24 mouse cellular contexts compared by ENCODE assay signal in genomic region chr6:31204434-31204833, GRCm38 (mm10).
DNase-seq lines count a peak whose midpoint lies in the region; ATAC-seq and TF ChIP-seq lines count a peak whose summit lies in the region.
"Had no signal": no experiment of that assay in that cellular context is flagged by ENCODE, and none has a peak within 500 bp of the region (broad histone marks: within the 10 kb centered on the region; RNA-seq: fewer than 3 reads in every experiment).

No protein-coding gene starts in this region.

- peaks cover 39% of the 10 kb centered on the region for H3K4me1 ChIP-seq in liver, adult 2 months (ENCODE audit: control insufficient read depth, insufficient read depth, low read length)
- H3K4me1 ChIP-seq in liver, embryonic 11.5 days (replicated peaks; ENCODE audit: control insufficient read depth, insufficient read depth, low read length): no peaks in the 10 kb centered on the region
- peaks cover 20% of the 10 kb centered on the region for H3K4me1 ChIP-seq in cerebellum, adult 2 months (ENCODE audit: control insufficient read depth, insufficient read depth, low read length)
- H3K4me1 ChIP-seq: embryonic facial prominence, embryonic 12.5 days; embryonic facial prominence, embryonic 15.5 days; forebrain, embryonic 12.5 days; forebrain, embryonic 15.5 days; heart, embryonic 10.5 days; heart, embryonic 13.5 days; hindbrain, embryonic 12.5 days; hindbrain, embryonic 15.5 days had no signal

- TF ChIP-seq POLR2A in liver, adult 2 months (IDR thresholded peaks at IDR 0.05; ENCODE audit: extremely low read depth, insufficient read depth, low read length): no peak
- TF ChIP-seq POLR2A in cerebellum, adult 2 months (IDR thresholded peaks at IDR 0.05; ENCODE audit: borderline replicate concordance, insufficient read depth, low read length): no peak

- DNase-seq in heart, adult 11 months: peak; percentile 64
- DNase-seq in heart, postnatal 10 days: no peak
- no peak for DNase-seq in liver, adult 2 months (ENCODE audit: extremely low read depth, low read depth, low spot score)
- no peak for DNase-seq in liver, embryonic 11.5 days (ENCODE audit: low spot score)
- peak; percentile 21 for DNase-seq in splenic B cell, adult 2 months (ENCODE audit: low read depth, low spot score)
- DNase-seq in cerebellum, adult 2 months: no peak
- DNase-seq: adrenal gland, postnatal 10 days; adrenal gland, postnatal 36 days; cerebellum, adult 18-20 months; cerebellum, adult 9-11 months; cerebellum, postnatal 25 days; gastrocnemius, postnatal 14 days; heart, adult 2 months had no signal

- ATAC-seq in liver, embryonic 11.5 days (replicated peaks; ENCODE audit: low FRiP score): no peak
- ATAC-seq: forebrain, embryonic 15.5 days; Patski had no signal

- no peaks in the 10 kb centered on the region for H3K27me3 ChIP-seq in liver, adult 2 months (ENCODE audit: control insufficient read depth, insufficient read depth, low read length)
- no peaks in the 10 kb centered on the region for H3K27me3 ChIP-seq in liver, embryonic 11.5 days (replicated peaks; ENCODE audit: control insufficient read depth, insufficient read depth, low read length)
- H3K27me3 ChIP-seq in splenic B cell, adult 2 months (ENCODE audit: control insufficient read depth, insufficient read depth, low read length, poor library complexity, severe bottlenecking): no peaks in the 10 kb centered on the region
- no peaks in the 10 kb centered on the region for H3K27me3 ChIP-seq in cerebellum, adult 2 months (ENCODE audit: control insufficient read depth, insufficient read depth, low read length)
- H3K27me3 ChIP-seq: CH12.LX; embryonic facial prominence, embryonic 12.5 days; embryonic facial prominence, embryonic 15.5 days; forebrain, embryonic 12.5 days; forebrain, embryonic 15.5 days; heart, embryonic 13.5 days; hindbrain, embryonic 12.5 days; hindbrain, embryonic 15.5 days; Patski had no signal

- no peak for TF ChIP-seq CTCF in liver, adult 2 months (IDR thresholded peaks at IDR 0.05; ENCODE audit: low read depth, low read length)
- no peak for TF ChIP-seq CTCF in cerebellum, adult 2 months (IDR thresholded peaks at IDR 0.05; ENCODE audit: borderline replicate concordance, insufficient read depth, low read depth, low read length)

- peaks cover 37% of the 10 kb centered on the region for H3K79me2 ChIP-seq in liver, adult 2 months (ENCODE audit: control insufficient read depth, insufficient read depth, low read length)

- no peak overlapping the region for H3K4me3 ChIP-seq in liver, adult 2 months (ENCODE audit: insufficient read depth, low read depth, low read length)
- no peak overlapping the region for H3K4me3 ChIP-seq in liver, embryonic 11.5 days (ENCODE audit: low read depth, low read length)
- no peak overlapping the region for H3K4me3 ChIP-seq in cerebellum, adult 2 months (replicated peaks; ENCODE audit: insufficient read depth, low read depth, low read length)
- H3K4me3 ChIP-seq: embryonic facial prominence, embryonic 12.5 days; embryonic facial prominence, embryonic 15.5 days; forebrain, embryonic 12.5 days; forebrain, embryonic 15.5 days; heart, adult 2 months; heart, embryonic 10.5 days; heart, embryonic 13.5 days; hindbrain, embryonic 12.5 days; hindbrain, embryonic 15.5 days had no signal

- H3K4me2 ChIP-seq in liver, embryonic 11.5 days: no peak overlapping the region
- H3K4me2 ChIP-seq: embryonic facial prominence, embryonic 12.5 days; embryonic facial prominence, embryonic 15.5 days; forebrain, embryonic 12.5 days; forebrain, embryonic 15.5 days; heart, embryonic 13.5 days; hindbrain, embryonic 12.5 days; hindbrain, embryonic 15.5 days had no signal

- peaks cover 11% of the 10 kb centered on the region for H3K36me3 ChIP-seq in liver, adult 2 months (ENCODE audit: control insufficient read depth, insufficient read depth, low read length)
- H3K36me3 ChIP-seq in liver, embryonic 11.5 days (ENCODE audit: control insufficient read depth, insufficient read depth, low read length): no peaks in the 10 kb centered on the region
- no peaks in the 10 kb centered on the region for H3K36me3 ChIP-seq in splenic B cell, adult 2 months (ENCODE audit: control insufficient read depth, insufficient read depth, low read length, poor library complexity, severe bottlenecking)
- H3K36me3 ChIP-seq: embryonic facial prominence, embryonic 12.5 days; embryonic facial prominence, embryonic 15.5 days; forebrain, embryonic 12.5 days; forebrain, embryonic 15.5 days; G1E; heart, embryonic 10.5 days; heart, embryonic 13.5 days; hindbrain, embryonic 12.5 days; hindbrain, embryonic 15.5 days had no signal

- H3K9ac ChIP-seq in liver, adult 2 months (ENCODE audit: low read depth, low read length): no peak overlapping the region
- no peak overlapping the region for H3K9ac ChIP-seq in liver, embryonic 11.5 days (ENCODE audit: low read depth, low read length)
- H3K9ac ChIP-seq: embryonic facial prominence, embryonic 12.5 days; embryonic facial prominence, embryonic 15.5 days; forebrain, embryonic 12.5 days; forebrain, embryonic 15.5 days; heart, embryonic 13.5 days; hindbrain, embryonic 12.5 days; hindbrain, embryonic 15.5 days had no signal

- H3K27ac ChIP-seq in liver, adult 2 months (replicated peaks; ENCODE audit: insufficient read depth, low read depth, low read length): peak overlapping the region; percentile 69
- H3K27ac ChIP-seq in liver, embryonic 11.5 days (ENCODE audit: low read depth, low read length): no peak overlapping the region
- no peak overlapping the region for H3K27ac ChIP-seq in cerebellum, adult 2 months (ENCODE audit: insufficient read depth, low read length)
- H3K27ac ChIP-seq: embryonic facial prominence, embryonic 12.5 days; embryonic facial prominence, embryonic 15.5 days; forebrain, embryonic 12.5 days; forebrain, embryonic 15.5 days; heart, adult 2 months; heart, embryonic 10.5 days; heart, embryonic 13.5 days; hindbrain, embryonic 12.5 days; hindbrain, embryonic 15.5 days had no signal

- no peaks in the 10 kb centered on the region for H3K9me3 ChIP-seq in liver, embryonic 11.5 days (ENCODE audit: control insufficient read depth, low read length)
- H3K9me3 ChIP-seq: embryonic facial prominence, embryonic 12.5 days; embryonic facial prominence, embryonic 15.5 days; forebrain, embryonic 12.5 days; forebrain, embryonic 15.5 days; G1E; heart, embryonic 10.5 days; heart, embryonic 13.5 days; hindbrain, embryonic 12.5 days; hindbrain, embryonic 15.5 days had no signal

- intact Hi-C loops in heart, postnatal 10 days (cut with DNase I): no loop called here

- 80% methylated on average over 3 of the region's 3 CpGs for WGBS in liver, adult 2 months
- WGBS in liver, embryonic 11.5 days: 85% methylated on average over 3 of the region's 3 CpGs
- WGBS in cerebellum, adult 2 months: 81% methylated on average over 3 of the region's 3 CpGs

Comparison
In these comparisons a context has a peak if more than half of its experiments do, and no peak if none do; other contexts are left out.
1. DNase-seq: peak in heart, adult 11 months (single experiment) and splenic B cell, adult 2 months (single experiment); none in heart, postnatal 10 days (0 of 2), liver, adult 2 months (single experiment), liver, embryonic 11.5 days (single experiment) and cerebellum, adult 2 months (0 of 2).